Mouse (Mus musculus) bone marrow, adult 2 months (tissue): ENCODE data around the gene Nupr1l.

Experiments
- CTCF ChIP-seq: fragments of 200-500 bp; IDR thresholded peaks from 2 replicates; pipeline ENCODE4 v1.5.1; 2011; ENCODE audit warnings: low read length, control low read depth; ENCODE audit not compliant: control insufficient read depth, insufficient read depth
- POLR2A ChIP-seq: fragments of 200-500 bp; IDR thresholded peaks from 2 replicates; pipeline ENCODE4 v1.6.1; 2011; ENCODE audit warnings: low read depth, mild to moderate bottlenecking, control low read depth, low read length, borderline replicate concordance; ENCODE audit not compliant: control insufficient read depth

- TF ChIP-seq CTCF (no peak), POLR2A (0 out of 2 replicates have a peak, but pooled peaks have one; percentile 20)
Observed at GRCm38 (mm10) chr5:129895198-129896088, 12.9 kb upstream of the Nupr1l start, which contains the start of gene Zbed5.
